Mouse (Mus musculus) myocyte (in vitro differentiated cells): ENCODE results near the gene Ddx27.
A peak's percentile ranks its signal among the peaks of the same experiment; 100 is the strongest.

Experiments
- CEBPB ChIP-seq: IDR thresholded peaks from 2 replicates; pipeline ENCODE4 v1.6.1; 2011; ENCODE audit warnings: mild to moderate bottlenecking, moderate library complexity; ENCODE audit not compliant: poor library complexity, insufficient read depth, severe bottlenecking
- E2F4 ChIP-seq: IDR thresholded peaks from one replicate; pipeline ENCODE4 v1.6.1; 2011; ENCODE audit warnings: mild to moderate bottlenecking, control low read depth, moderate library complexity; ENCODE audit not compliant: insufficient read depth
- MAX ChIP-seq: IDR thresholded peaks from one replicate; pipeline ENCODE4 v1.6.1; 2011; ENCODE audit warnings: low read depth, mild to moderate bottlenecking, control low read depth
- MYOD1 ChIP-seq, 3 experiments: IDR thresholded peaks; one replicate each; pipeline ENCODE4 v1.6.1; 2011; ENCODE audit warnings: control low read depth in 2 of 3, low read depth in 2 of 3, mild to moderate bottlenecking in 2 of 3, moderate library complexity in 1 of 3; ENCODE audit not compliant: insufficient read length in 2 of 3, control insufficient read depth in 1 of 3
- POLR2A ChIP-seq: IDR thresholded peaks from one replicate; pipeline ENCODE4 v1.6.1; 2011; ENCODE audit warnings: low read depth, mild to moderate bottlenecking, control low read depth, moderate library complexity; ENCODE audit not compliant: insufficient read length
- REST ChIP-seq: IDR thresholded peaks from one replicate; pipeline ENCODE4 v1.6.1; 2011; ENCODE audit warnings: mild to moderate bottlenecking, control low read depth, moderate library complexity; ENCODE audit not compliant: insufficient read depth, insufficient read length
- SRF ChIP-seq: IDR thresholded peaks from one replicate; pipeline ENCODE4 v1.6.1; 2011; ENCODE audit warnings: low read depth; ENCODE audit not compliant: control insufficient read depth, insufficient read length
- TCF12 ChIP-seq: IDR thresholded peaks from one replicate; pipeline ENCODE4 v1.6.1; 2011; ENCODE audit warnings: mild to moderate bottlenecking, control low read depth; ENCODE audit not compliant: poor library complexity, insufficient read depth, severe bottlenecking
- TCF3 ChIP-seq: IDR thresholded peaks from one replicate; pipeline ENCODE4 v1.6.1; 2011; ENCODE audit warnings: low read depth, control low read depth; ENCODE audit not compliant: insufficient read length
- USF1 ChIP-seq: IDR thresholded peaks from one replicate; pipeline ENCODE4 v1.6.1; 2011; ENCODE audit warnings: low read depth, mild to moderate bottlenecking, control low read depth, moderate library complexity

DNA sequence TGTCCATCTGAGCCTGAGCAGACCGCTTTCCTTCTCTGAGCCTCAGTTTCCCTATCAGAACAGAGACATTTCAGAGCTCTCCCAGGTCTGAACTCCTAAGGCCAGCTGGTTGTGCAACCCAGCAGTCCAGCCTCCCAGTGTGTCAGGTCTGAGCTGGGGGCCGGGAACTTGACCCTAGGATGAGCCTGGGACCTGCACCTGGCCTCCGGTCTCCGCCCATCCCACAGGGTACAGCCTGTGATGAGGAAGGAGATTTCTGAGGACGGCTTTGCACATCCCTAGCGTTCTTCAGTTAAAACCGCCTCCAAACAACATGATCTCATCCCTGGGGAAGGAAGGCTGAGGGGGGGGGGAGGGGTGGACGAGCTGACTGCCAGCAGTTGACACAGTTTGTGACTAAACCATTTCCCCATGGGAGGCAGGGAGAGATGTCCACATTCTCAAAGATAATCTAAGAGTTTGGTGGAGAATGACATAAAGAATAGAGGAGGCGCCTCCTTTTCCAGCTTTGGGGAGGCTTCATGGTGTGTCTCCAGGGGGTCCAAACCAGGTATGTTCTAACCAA, 64.0 kb downstream of the Ddx27 start:
- no peak for TF ChIP-seq REST
- TF ChIP-seq POLR2A: no peak
- TF ChIP-seq MAX: no peak
- no peak for TF ChIP-seq E2F4
- TF ChIP-seq USF1: no peak
- no peak for TF ChIP-seq SRF
- TF ChIP-seq MYOD1 (IDR thresholded peaks at IDR 0.05; ENCODE audit: control insufficient read depth in 1 of 3, insufficient read length in 2 of 3, low read depth in 2 of 3): peak in 2 of 3 experiments; percentile 66 to 75
- peak; percentile 78 for TF ChIP-seq CEBPB
- peak; percentile 33 for TF ChIP-seq TCF12
- no peak for TF ChIP-seq TCF3
